Mouse (Mus musculus): ENCODE data around the gene Stat4. TPM values are rescaled to one million over a fixed set of nuclear protein-coding genes. Genes with fewer than 3 reads are reported as not detected.

Gene Stat4
- polyA plus RNA-seq, 2 experiments from 2014 or later, result 147 to 156 TPM

GRCm38 (mm10) chr1:52147431-52147830 lies 160.5 kb downstream of the Stat4 start:
- no peak for ATAC-seq

GRCm38 (mm10) chr1:52148178-52148577 lies 161.2 kb downstream of the Stat4 start:
- no peak for ATAC-seq

- ATAC-seq, result no peak
These were observed 161.7 kb downstream of the Stat4 start for GRCm38 (mm10) chr1:52148696-52149095.

- ATAC-seq, result no peak
These were observed 163.0 kb downstream of the Stat4 start for GRCm38 (mm10) chr1:52149934-52150346.

- no peak for ATAC-seq
These were observed 163.7 kb downstream of the Stat4 start for GRCm38 (mm10) chr1:52150676-52151075.

GRCm38 (mm10) chr1:52151166-52151565 lies 164.2 kb downstream of the Stat4 start:
- no peak for ATAC-seq

GRCm38 (mm10) chr1:52152369-52152768 lies 165.4 kb downstream of the Stat4 start:
- no peak for ATAC-seq

- ATAC-seq, result no peak
These were observed 166.0 kb downstream of the Stat4 start for GRCm38 (mm10) chr1:52152936-52153335.

GRCm38 (mm10) chr1:52154890-52155289 lies 167.9 kb downstream of the Stat4 start:
- ATAC-seq, result no peak

GRCm38 (mm10) chr1:52156351-52156750 lies 169.4 kb downstream of the Stat4 start:
- ATAC-seq, result no peak

Other genes with a start within 250 kb of the Stat4 start
- gene Myo1b, start 71.1 kb upstream of the Stat4 start, polyA plus RNA-seq (2017; shearing (Covaris generic)), result 1 to 10 TPM; 1.1 to 1.3 TPM
- gene Stat1, start 132.3 kb downstream of the Stat4 start, polyA plus RNA-seq (2017; shearing (Covaris generic)), result 100 to 1,000 TPM; 697 to 904 TPM
- gene Gls, start 246.1 kb downstream of the Stat4 start, polyA plus RNA-seq (2017; shearing (Covaris generic)), result 10 to 100 TPM; 42.3 to 70.7 TPM